Mouse (Mus musculus) limb, embryonic 14.5 days (tissue): ENCODE measurements at regions not wholly inside any gene's neighbourhood (a gene's known extent, or its start where the extent isn't known, plus 50 kb on each side); places are given as distances from the start of the nearest gene placed in this dataset.
A peak's percentile ranks its signal among the peaks of the same experiment; 100 is the strongest.
"Not testable (repeated sequence)": the region's sequence is repeated elsewhere in the genome, so short reads cannot be mapped to it uniquely, and the experiment has no call there.

Experiments
- ATAC-seq: fragments of 200-750 bp; cut with Nextera tagmentation; 2 replicates; pipeline ENCODE4 v1.8.0; 2017; ENCODE audit warnings: low read depth, moderate number of reproducible peaks, moderate TSS enrichment; ENCODE audit not compliant: low FRiP score
- DNase-seq: peaks from one replicate; pipeline ENCODE4 v3.0.0-alpha.2; 2015; ENCODE audit warnings: low spot score
- H3K27ac ChIP-seq: fragments of 300-500 bp; sonication (generic); replicated peaks from 2 replicates; pipeline ENCODE4 v1.5.1; 2014; ENCODE audit warnings: low read depth, mild to moderate bottlenecking, low read length, moderate library complexity, mixed read lengths
- H3K27me3 ChIP-seq: fragments of 300-500 bp; sonication (generic); 2 replicates; pipeline ENCODE4 v1.6.1; 2014; ENCODE audit warnings: low read length, mixed read lengths; ENCODE audit not compliant: control insufficient read depth, insufficient read depth
- H3K36me3 ChIP-seq: fragments of 300-500 bp; sonication (generic); 2 replicates; pipeline ENCODE4 v1.6.1; 2014; ENCODE audit warnings: mild to moderate bottlenecking, low read length, moderate library complexity, mixed read lengths; ENCODE audit not compliant: control insufficient read depth, insufficient read depth
- H3K4me1 ChIP-seq: fragments of 300-500 bp; sonication (generic); 2 replicates; pipeline ENCODE4 v1.6.1; 2014; ENCODE audit warnings: antibody characterized with exemption, low read length, mixed read lengths; ENCODE audit not compliant: control insufficient read depth, insufficient read depth
- H3K4me2 ChIP-seq: fragments of 300-500 bp; sonication (generic); replicated peaks from 2 replicates; pipeline ENCODE4 v1.6.1; 2014; ENCODE audit warnings: low read depth, mild to moderate bottlenecking, low read length, moderate library complexity; ENCODE audit not compliant: severe bottlenecking
- H3K4me3 ChIP-seq: fragments of 300-500 bp; sonication (generic); replicated peaks from 2 replicates; pipeline ENCODE4 v1.5.1; 2014; ENCODE audit warnings: low read length
- H3K9ac ChIP-seq: fragments of 300-500 bp; sonication (generic); 2 replicates; pipeline ENCODE4 v1.6.1; 2014; ENCODE audit warnings: mild to moderate bottlenecking, low read depth, low read length, moderate library complexity; ENCODE audit not compliant: severe bottlenecking
- H3K9me3 ChIP-seq: fragments of 300-500 bp; sonication (generic); 2 replicates; pipeline ENCODE4 v1.6.1; 2016; ENCODE audit warnings: low read length; ENCODE audit not compliant: control insufficient read depth
- POLR2A ChIP-seq: fragments of 200-500 bp; IDR thresholded peaks from 2 replicates; pipeline ENCODE4 v1.8.0; 2012; ENCODE audit warnings: inconsistent platforms, mild to moderate bottlenecking, moderate library complexity, borderline replicate concordance; ENCODE audit not compliant: insufficient read depth, insufficient read length; ENCODE audit errors: extremely low read depth
- WGBS: fragments of 180-500 bp; shearing (Covaris S2); extraction: QIAGEN DNeasy Blood & Tissue Kit; methylation state at CpG from one replicate; pipeline ENCODE4 v1.1.7; 2014; 5-methylcytosine and 5-hydroxymethylcytosine counted together

DNA sequence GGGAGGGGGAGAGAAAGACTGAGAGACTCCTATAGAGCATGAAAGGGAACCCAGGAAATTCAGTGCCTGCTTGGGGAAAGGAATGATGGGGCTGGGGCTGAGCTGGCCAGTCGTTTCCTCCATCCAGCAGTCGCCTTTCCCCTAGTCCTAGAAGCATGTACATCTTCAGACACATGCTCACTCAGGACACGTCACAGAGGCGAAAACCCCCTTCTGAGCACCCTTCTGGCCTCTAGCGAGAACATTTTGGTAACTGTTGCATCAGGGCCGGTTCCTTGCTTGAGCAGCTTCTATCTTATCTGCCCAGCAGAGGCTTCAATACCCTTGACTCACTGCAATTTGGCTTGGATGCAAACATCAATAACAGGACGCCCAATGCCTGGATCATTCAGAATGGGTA lies 737.6 kb upstream of the 4930452B06Rik start:
- Histone ChIP-seq H3K4me2 (no peak overlapping the region), H3K9me3 (no peaks in the 10 kb centered on the region)
- 88% methylated on average over 6 of the region's 7 CpGs for WGBS

DNA sequence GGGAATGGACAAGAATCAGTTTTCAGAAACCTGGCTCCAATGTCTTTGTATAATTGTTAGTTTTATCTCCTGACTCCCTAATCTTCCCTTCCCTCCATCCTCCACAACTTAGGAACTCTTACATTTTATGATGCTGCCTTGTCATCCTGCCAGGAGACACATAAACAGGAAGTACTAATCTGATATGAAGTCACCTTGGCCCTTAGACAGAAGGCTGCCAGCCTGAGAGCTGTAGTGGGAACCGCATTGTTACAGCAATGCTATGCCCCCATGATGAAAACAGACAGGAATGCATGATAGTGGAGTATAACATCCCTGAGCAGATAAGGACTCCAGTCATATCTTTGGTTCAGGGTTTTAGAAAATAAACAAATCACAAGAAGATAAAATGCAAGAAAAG lies 734.8 kb upstream of the 4930452B06Rik start:
- Histone ChIP-seq H3K9me3 (no peaks in the 10 kb centered on the region), H3K36me3 (no peaks in the 10 kb centered on the region), H3K9ac (no peak overlapping the region), H3K4me1 (no peaks in the 10 kb centered on the region), H3K27ac (no peak overlapping the region), H3K4me2 (no peak overlapping the region), H3K27me3 (no peaks in the 10 kb centered on the region), H3K4me3 (no peak overlapping the region)
- no peak for ATAC-seq
- WGBS = 87% methylated on average over 1 of the region's 1 CpGs
- no peak for TF ChIP-seq POLR2A
- DNase-seq = no peak

More for the DNA sequence above, 737.6 kb upstream of the 4930452B06Rik start:
- no peak for TF ChIP-seq POLR2A
- ATAC-seq (no peak), DNase-seq (no peak)
- Histone ChIP-seq H3K27me3 (no peaks in the 10 kb centered on the region), H3K4me1 (no peaks in the 10 kb centered on the region), H3K36me3 (no peaks in the 10 kb centered on the region), H3K27ac (no peak overlapping the region), H3K9ac (no peak overlapping the region), H3K4me3 (no peak overlapping the region)

DNA sequence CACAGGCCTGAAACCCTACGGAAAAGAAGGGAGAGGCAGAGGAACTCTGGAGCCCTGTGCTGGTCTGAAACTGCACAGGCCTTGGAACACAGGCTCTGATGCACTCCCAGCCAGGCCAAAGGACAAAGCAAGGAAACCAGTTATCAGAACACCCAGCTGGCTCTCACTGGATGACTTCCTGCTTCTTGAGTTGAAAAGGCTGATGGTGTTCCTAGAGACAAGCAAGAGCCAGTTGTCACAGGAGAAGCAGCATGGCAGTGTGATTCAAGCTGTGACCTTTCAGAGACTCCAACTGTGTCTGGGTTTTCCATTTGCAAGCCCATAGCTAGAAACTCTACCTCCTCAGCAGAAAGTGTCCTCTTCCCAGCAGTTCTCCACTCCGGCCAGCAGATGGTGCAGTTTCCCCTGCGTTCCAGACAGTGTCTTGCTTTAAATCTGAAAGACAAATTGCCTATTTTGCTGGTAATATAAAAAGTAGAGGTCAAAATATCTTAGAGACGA lies 727.3 kb upstream of the 4930452B06Rik start:
- no peak overlapping the region for H3K27ac ChIP-seq
- H3K4me3 ChIP-seq = no peak overlapping the region
- no peak for TF ChIP-seq POLR2A
- DNase-seq (peak; percentile 54), ATAC-seq (0 out of 2 replicates have a peak, but pooled peaks have one; percentile 47)
- WGBS = 12% methylated on average over 4 of the region's 4 CpGs
- no peak overlapping the region for H3K9ac ChIP-seq
- no peaks in the 10 kb centered on the region for H3K9me3 ChIP-seq
- H3K4me1 ChIP-seq = no peaks in the 10 kb centered on the region
- no peak overlapping the region for H3K4me2 ChIP-seq
- no peaks in the 10 kb centered on the region for H3K36me3 ChIP-seq
- H3K27me3 ChIP-seq = no peaks in the 10 kb centered on the region

DNA sequence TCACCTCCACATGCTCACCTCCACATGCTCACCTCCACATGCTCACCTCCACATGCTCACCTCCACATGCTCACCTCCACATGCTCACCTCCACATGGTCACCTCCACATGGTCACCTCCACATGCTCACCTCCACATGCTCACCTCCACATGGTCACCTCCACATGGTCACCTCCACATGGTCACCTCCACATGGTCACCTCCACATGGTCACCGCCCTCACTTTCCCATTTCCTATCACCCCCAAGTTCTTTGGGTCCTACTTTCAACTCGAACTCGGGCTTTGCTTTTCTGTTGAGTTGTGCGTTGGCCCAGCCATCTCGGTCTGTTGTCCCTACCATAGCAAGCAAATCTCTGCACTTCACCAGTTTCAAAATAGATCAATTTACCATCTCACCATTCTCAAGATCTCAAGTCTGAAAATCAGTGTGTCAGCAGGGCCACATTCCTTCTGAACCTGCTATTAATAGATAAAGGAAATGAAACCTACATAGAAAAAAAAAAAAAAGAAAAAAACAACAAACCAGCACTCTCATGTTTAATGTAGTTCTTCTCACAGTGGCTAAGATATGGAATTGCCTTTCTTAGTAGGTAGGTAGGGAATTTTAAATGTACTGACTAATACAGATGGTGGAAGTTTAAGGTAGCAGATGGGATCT lies 724.0 kb upstream of the 4930452B06Rik start:
- not testable (repeated sequence) for ATAC-seq, H3K4me3 ChIP-seq, H3K4me1 ChIP-seq, H3K4me2 ChIP-seq, H3K36me3 ChIP-seq, H3K9ac ChIP-seq, H3K9me3 ChIP-seq, H3K27ac ChIP-seq, DNase-seq, H3K27me3 ChIP-seq
- WGBS = 92% methylated on average over 5 of the region's 5 CpGs

DNA sequence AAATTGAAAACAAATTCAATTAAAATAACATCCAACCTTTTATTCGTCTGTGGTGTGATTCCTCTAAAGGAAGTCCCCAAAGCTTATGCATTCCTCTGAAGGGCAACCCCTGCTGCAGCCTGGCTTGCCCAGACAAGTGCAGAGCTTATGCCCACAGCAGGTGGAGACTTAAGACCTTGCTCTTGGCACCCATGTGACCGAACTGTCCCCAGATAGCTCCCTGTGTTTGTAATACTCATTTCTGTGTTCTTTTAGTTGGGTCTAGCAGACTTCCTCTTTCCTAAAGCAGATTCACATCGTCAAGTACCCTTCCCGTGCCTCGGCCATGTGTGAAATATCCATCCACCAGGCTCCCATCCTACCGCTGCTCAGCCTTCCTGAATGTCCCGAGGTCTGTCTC lies 723.1 kb upstream of the 4930452B06Rik start:
- Histone ChIP-seq H3K4me2 (no peak overlapping the region), H3K4me3 (no peak overlapping the region), H3K9ac (no peak overlapping the region), H3K9me3 (no peaks in the 10 kb centered on the region), H3K27ac (no peak overlapping the region), H3K36me3 (no peaks in the 10 kb centered on the region), H3K27me3 (no peaks in the 10 kb centered on the region), H3K4me1 (no peaks in the 10 kb centered on the region)
- WGBS = 77% methylated on average over 7 of the region's 7 CpGs
- DNase-seq = no peak
- no peak for TF ChIP-seq POLR2A
- ATAC-seq = no peak
